Mouse (Mus musculus): ENCODE measurements around the gene Bbx. TPM values are rescaled to one million over a fixed set of nuclear protein-coding genes. Genes with fewer than 3 reads are reported as not detected.

Bbx gene
- total and polyA plus RNA-seq, 3 experiments, result 6.5 to 36.0 (median 9.2) TPM

DNA sequence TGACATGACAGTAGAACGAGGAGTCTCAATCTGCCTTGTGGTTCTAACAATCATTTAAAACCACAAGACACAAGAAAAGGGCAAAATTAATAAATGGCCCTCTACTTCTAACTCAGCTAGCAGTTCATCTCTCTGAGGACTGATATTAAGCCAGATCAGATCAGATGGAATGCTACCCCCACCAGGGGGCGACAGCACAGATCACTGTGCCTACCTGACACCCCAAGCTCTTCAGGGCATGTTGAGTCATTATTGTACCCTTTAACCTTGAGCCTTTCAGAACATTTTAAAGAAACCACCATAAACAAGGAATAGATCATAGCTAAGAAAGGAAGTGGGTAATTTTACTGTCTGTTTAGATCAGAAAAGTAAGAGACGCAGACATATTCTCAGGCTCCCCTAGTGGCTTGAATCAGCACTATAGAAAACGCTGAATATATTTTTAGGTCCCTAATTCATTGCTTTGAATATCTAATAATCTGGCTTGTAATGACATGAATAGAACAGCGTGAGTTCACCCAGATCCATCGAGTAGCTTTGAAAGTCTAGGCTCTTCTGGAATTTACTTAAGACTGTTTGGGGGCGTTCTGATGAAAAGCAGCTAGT lies 230.5 kb downstream of the Bbx start (continued):
- TF ChIP-seq ZMIZ1 (IDR thresholded peaks at IDR 0.05; ENCODE audit: low read depth, low read length), result no peak
- TF ChIP-seq CHD2 (IDR thresholded peaks at IDR 0.05; ENCODE audit: low read length), result no peak
- TF ChIP-seq NRF1 (IDR thresholded peaks at IDR 0.05; ENCODE audit: insufficient read depth, low read depth, low read length, poor library complexity, severe bottlenecking), result no peak
- no peak for TF ChIP-seq TAL1 (IDR thresholded peaks at IDR 0.05; ENCODE audit: low read length)
- 0 out of 2 replicates have a peak, but pooled peaks have one; percentile 18 for TF ChIP-seq SIN3A (IDR thresholded peaks at IDR 0.05; ENCODE audit: low read length)
- peak; percentile 80 for TF ChIP-seq SMC3 (IDR thresholded peaks at IDR 0.05; ENCODE audit: low read depth, low read length)
- TF ChIP-seq MAX (IDR thresholded peaks at IDR 0.05; ENCODE audit: low read length), result no peak
- no peak for TF ChIP-seq EP300 (IDR thresholded peaks at IDR 0.05; ENCODE audit: low read depth in 1 of 2, low read length in 2 of 2)
- TF ChIP-seq MAFK (IDR thresholded peaks at IDR 0.05; ENCODE audit: borderline replicate concordance, low read depth, low read length), result no peak
- TF ChIP-seq UBTF (IDR thresholded peaks at IDR 0.05; ENCODE audit: borderline replicate concordance, insufficient read depth, low read depth, low read length), result no peak
- no peak for TF ChIP-seq NELFE (IDR thresholded peaks at IDR 0.05; ENCODE audit: low read depth, low read length)

DNA sequence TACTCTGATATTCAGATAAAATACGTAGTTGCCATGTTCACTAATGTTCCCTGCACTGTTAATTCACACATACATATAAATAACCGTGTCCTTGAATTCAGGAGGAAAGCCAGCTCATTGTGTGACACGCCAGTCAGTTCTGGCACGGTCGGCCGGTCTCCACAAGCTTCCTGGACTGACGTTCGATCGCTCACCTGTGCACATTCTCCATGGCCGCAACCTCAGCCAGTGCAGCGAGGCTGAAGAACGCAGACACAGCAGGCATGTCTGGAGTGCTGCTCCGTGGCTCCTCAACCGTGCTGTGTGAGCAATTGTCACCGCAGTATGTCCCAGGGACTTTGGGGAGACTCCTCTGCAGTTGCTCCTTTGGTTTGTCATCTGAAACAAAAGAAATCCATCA lies 232.0 kb downstream of the Bbx start:
- Histone ChIP-seq H3K9ac (ENCODE audit: control insufficient read depth, low read depth, low read length, poor library complexity, severe bottlenecking) (no peak overlapping the region), H3K27ac (ENCODE audit: control insufficient read depth, low read depth, low read length) (no peak overlapping the region), H3K4me3 (ENCODE audit: control insufficient read depth in 1 of 2, insufficient read depth in 1 of 2, low read depth in 2 of 2, low read length in 2 of 2) (no peak overlapping the region), H3K27me3 (ENCODE audit: control insufficient read depth in 1 of 2, insufficient read depth in 2 of 2, low read length in 2 of 2) (no peaks in the 10 kb centered on the region), H3K4me1 (ENCODE audit: control insufficient read depth in 1 of 2, insufficient read depth in 2 of 2, low read length in 2 of 2) (peaks cover 3 to 4% of the 10 kb centered on the region in 2 experiments; a peak in 3 of 4 replicates), H3K9me3 (replicated peaks; ENCODE audit: insufficient read depth, low read length) (no peaks in the 10 kb centered on the region), H3K36me3 (ENCODE audit: control insufficient read depth in 1 of 2, insufficient read depth in 2 of 2, low read length in 2 of 2) (peaks cover 2 to 7% of the 10 kb centered on the region in 2 experiments; a peak in 3 of 4 replicates), H3K79me2 (ENCODE audit: control insufficient read depth, insufficient read depth, low read length, poor library complexity) (no peaks in the 10 kb centered on the region)
- TF ChIP-seq MAX (IDR thresholded peaks at IDR 0.05; ENCODE audit: low read length) (no peak), KAT2A (conservative IDR thresholded peaks at IDR 0.05; ENCODE audit: low read depth, low read length) (no peak), USF2 (IDR thresholded peaks at IDR 0.05; ENCODE audit: borderline replicate concordance in 1 of 2, insufficient read depth in 1 of 2, low read depth in 1 of 2, low read length in 2 of 2) (no peak), MAFK (IDR thresholded peaks at IDR 0.05; ENCODE audit: borderline replicate concordance, low read depth, low read length) (no peak), MYC (IDR thresholded peaks at IDR 0.05; ENCODE audit: low read depth, low read length) (no peak), MXI1 (IDR thresholded peaks at IDR 0.05; ENCODE audit: low read depth, low read length) (no peak), POLR2AphosphoS5 (IDR thresholded peaks at IDR 0.05; ENCODE audit: borderline replicate concordance, low read depth, low read length) (no peak), CHD2 (IDR thresholded peaks at IDR 0.05; ENCODE audit: low read length) (no peak), MEF2A (IDR thresholded peaks at IDR 0.05; ENCODE audit: extremely low read depth, insufficient replicate concordance, low read depth, low read length, poor library complexity, severe bottlenecking) (no peak), TBP (IDR thresholded peaks at IDR 0.05; ENCODE audit: low read depth, low read length) (no peak), ZMIZ1 (IDR thresholded peaks at IDR 0.05; ENCODE audit: low read depth, low read length) (no peak), CHD1 (IDR thresholded peaks at IDR 0.05; ENCODE audit: low read depth, low read length) (no peak)
- DNase-seq (ENCODE audit: low read depth, low spot score), result no peak

Data from MEL (cell line).